Mouse (Mus musculus) limb, embryonic 13.5 days (tissue): ENCODE data around the gene Kansl1. TPM values are rescaled to one million over a fixed set of nuclear protein-coding genes. Genes with fewer than 3 reads are reported as not detected.

Experiments
- ATAC-seq: fragments of 200-750 bp; cut with Nextera tagmentation; 2 replicates; pipeline ENCODE4 v1.8.0; 2017; ENCODE audit warnings: low read depth, moderate number of reproducible peaks, moderate TSS enrichment; ENCODE audit not compliant: low FRiP score
- H3K27ac ChIP-seq: fragments of 300-500 bp; sonication (generic); 2 replicates; pipeline ENCODE4 v1.5.1; 2015; ENCODE audit warnings: inconsistent platforms, mild to moderate bottlenecking, moderate library complexity
- H3K27me3 ChIP-seq: fragments of 300-500 bp; sonication (generic); 2 replicates; pipeline ENCODE4 v1.6.1; 2015; ENCODE audit warnings: mild to moderate bottlenecking, inconsistent platforms
- H3K36me3 ChIP-seq: fragments of 300-500 bp; sonication (generic); 2 replicates; pipeline ENCODE4 v1.6.1; 2015; ENCODE audit warnings: inconsistent platforms, mild to moderate bottlenecking, moderate library complexity
- H3K4me1 ChIP-seq: fragments of 300-500 bp; sonication (generic); 2 replicates; pipeline ENCODE4 v1.6.1; 2015; ENCODE audit warnings: inconsistent platforms
- H3K4me2 ChIP-seq: fragments of 300-500 bp; sonication (generic); replicated peaks from 2 replicates; pipeline ENCODE4 v1.6.1; 2015; ENCODE audit warnings: inconsistent platforms, mild to moderate bottlenecking, moderate library complexity
- H3K4me3 ChIP-seq: fragments of 300-500 bp; sonication (generic); 2 replicates; pipeline ENCODE4 v1.5.1; 2015; ENCODE audit warnings: moderate library complexity, mild to moderate bottlenecking, inconsistent platforms
- H3K9ac ChIP-seq: fragments of 300-500 bp; sonication (generic); 2 replicates; pipeline ENCODE4 v1.6.1; 2015; ENCODE audit warnings: mild to moderate bottlenecking, inconsistent platforms
- H3K9me3 ChIP-seq: fragments of 300-500 bp; sonication (generic); 2 replicates; pipeline ENCODE4 v1.6.1; 2016; ENCODE audit warnings: inconsistent platforms
- WGBS: fragments of 180-500 bp; shearing (Covaris S2); methylation state at CpG from one replicate; pipeline ENCODE4 v1.1.7; 2015; 5-methylcytosine and 5-hydroxymethylcytosine counted together
- polyA plus RNA-seq: library from polyadenylated mRNA; unstranded; fragments of >200 nt; fragmentation: Nextera tagmentation; extraction: Ambion mirVana; gene quantifications from 2 replicates; pipeline ENCODE4 v1.2.1, GENCODE M21; 2015

Gene Kansl1
- polyA plus RNA-seq, 1 experiment from 2014 or later = 30.1 TPM

GRCm38 (mm10) chr11:104386595-104386994 is 82.1 kb downstream of the Kansl1 start:
- no peak overlapping the region for H3K27ac ChIP-seq
- H3K4me3 ChIP-seq = no peak overlapping the region
- H3K27me3 ChIP-seq = no peaks in the 10 kb centered on the region
- H3K36me3 ChIP-seq = no peaks in the 10 kb centered on the region
- no peaks in the 10 kb centered on the region for H3K9me3 ChIP-seq
- 98% methylated on average over 1 of the region's 1 CpGs for WGBS
- no peak overlapping the region for H3K4me2 ChIP-seq
- ATAC-seq = no peak
- H3K4me1 ChIP-seq = no peaks in the 10 kb centered on the region
- no peak overlapping the region for H3K9ac ChIP-seq

GRCm38 (mm10) chr11:104383167-104383810 is 85.4 kb downstream of the Kansl1 start:
- Histone ChIP-seq H3K4me3 (no peak overlapping the region), H3K4me2 (no peak overlapping the region), H3K27ac (0 out of 2 replicates have a peak overlapping the region, but pooled peaks have one; percentile 52), H3K9me3 (no peaks in the 10 kb centered on the region), H3K9ac (no peak overlapping the region), H3K27me3 (no peaks in the 10 kb centered on the region), H3K36me3 (peaks cover 5% of the 10 kb centered on the region), H3K4me1 (no peaks in the 10 kb centered on the region)
- 78% methylated on average over 2 of the region's 2 CpGs for WGBS
- ATAC-seq = no peak

GRCm38 (mm10) chr11:104381887-104382286 is 86.8 kb downstream of the Kansl1 start:
- no peak overlapping the region for H3K9ac ChIP-seq
- no peaks in the 10 kb centered on the region for H3K4me1 ChIP-seq
- no peak overlapping the region for H3K4me2 ChIP-seq
- H3K27ac ChIP-seq = no peak overlapping the region
- WGBS = 83% methylated on average over 4 of the region's 4 CpGs
- H3K36me3 ChIP-seq = peaks cover 13% of the 10 kb centered on the region
- no peaks in the 10 kb centered on the region for H3K9me3 ChIP-seq
- H3K27me3 ChIP-seq = no peaks in the 10 kb centered on the region
- no peak overlapping the region for H3K4me3 ChIP-seq
- ATAC-seq = no peak

GRCm38 (mm10) chr11:104379635-104380034 is 89.0 kb downstream of the Kansl1 start:
- H3K36me3 ChIP-seq = peaks cover 18% of the 10 kb centered on the region
- H3K27ac ChIP-seq = no peak overlapping the region
- WGBS = 52% methylated on average over 1 of the region's 1 CpGs
- no peak overlapping the region for H3K4me2 ChIP-seq
- H3K9ac ChIP-seq = no peak overlapping the region
- no peak overlapping the region for H3K4me3 ChIP-seq
- no peaks in the 10 kb centered on the region for H3K4me1 ChIP-seq
- no peaks in the 10 kb centered on the region for H3K27me3 ChIP-seq
- no peak for ATAC-seq
- no peaks in the 10 kb centered on the region for H3K9me3 ChIP-seq

GRCm38 (mm10) chr11:104376291-104376690 is 92.4 kb downstream of the Kansl1 start:
- Histone ChIP-seq H3K36me3 (peaks cover 38% of the 10 kb centered on the region), H3K4me3 (no peak overlapping the region), H3K27me3 (no peaks in the 10 kb centered on the region), H3K4me1 (no peaks in the 10 kb centered on the region), H3K9me3 (no peaks in the 10 kb centered on the region), H3K27ac (no peak overlapping the region), H3K9ac (no peak overlapping the region), H3K4me2 (no peak overlapping the region)
- ATAC-seq = no peak
- 88% methylated on average over 3 of the region's 3 CpGs for WGBS

GRCm38 (mm10) chr11:104367486-104368190 is 101.0 kb downstream of the Kansl1 start:
- no peaks in the 10 kb centered on the region for H3K4me1 ChIP-seq
- no peaks in the 10 kb centered on the region for H3K9me3 ChIP-seq
- H3K27me3 ChIP-seq = no peaks in the 10 kb centered on the region
- H3K27ac ChIP-seq = no peak overlapping the region
- no peak overlapping the region for H3K4me2 ChIP-seq
- H3K4me3 ChIP-seq = no peak overlapping the region
- 89% methylated on average over 5 of the region's 5 CpGs for WGBS
- H3K36me3 ChIP-seq = peaks cover 45% of the 10 kb centered on the region
- no peak for ATAC-seq
- H3K9ac ChIP-seq = no peak overlapping the region

GRCm38 (mm10) chr11:104363823-104364600 is 104.6 kb downstream of the Kansl1 start:
- WGBS = 96% methylated on average over 2 of the region's 2 CpGs
- H3K27ac ChIP-seq = no peak overlapping the region

GRCm38 (mm10) chr11:104362704-104363103 is 106.0 kb downstream of the Kansl1 start:
- Histone ChIP-seq H3K9me3 (no peaks in the 10 kb centered on the region), H3K9ac (no peak overlapping the region), H3K4me3 (no peak overlapping the region), H3K4me2 (no peak overlapping the region), H3K4me1 (no peaks in the 10 kb centered on the region), H3K36me3 (peaks cover 27% of the 10 kb centered on the region), H3K27me3 (no peaks in the 10 kb centered on the region), H3K27ac (no peak overlapping the region)
- no peak for ATAC-seq
- WGBS = 96% methylated on average over 1 of the region's 1 CpGs

More at GRCm38 (mm10) chr11:104363823-104364600, 104.6 kb downstream of the Kansl1 start:
- peaks cover 39% of the 10 kb centered on the region for H3K36me3 ChIP-seq
- ATAC-seq = no peak
- no peak overlapping the region for H3K4me2 ChIP-seq
- no peaks in the 10 kb centered on the region for H3K4me1 ChIP-seq
- H3K9ac ChIP-seq = no peak overlapping the region
- no peak overlapping the region for H3K4me3 ChIP-seq
- no peaks in the 10 kb centered on the region for H3K27me3 ChIP-seq
- no peaks in the 10 kb centered on the region for H3K9me3 ChIP-seq

- no peak for ATAC-seq
- Histone ChIP-seq H3K27ac (no peak overlapping the region), H3K4me3 (no peak overlapping the region), H3K9ac (no peak overlapping the region), H3K9me3 (no peaks in the 10 kb centered on the region), H3K4me1 (no peaks in the 10 kb centered on the region), H3K36me3 (peaks cover 26% of the 10 kb centered on the region), H3K4me2 (no peak overlapping the region), H3K27me3 (no peaks in the 10 kb centered on the region)
- 58% methylated on average over 2 of the region's 2 CpGs for WGBS
These were observed 106.9 kb downstream of the Kansl1 start for GRCm38 (mm10) chr11:104361790-104362189.

GRCm38 (mm10) chr11:104346931-104347330 is 121.7 kb downstream of the Kansl1 start:
- Histone ChIP-seq H3K9ac (no peak overlapping the region), H3K4me1 (no peaks in the 10 kb centered on the region), H3K9me3 (no peaks in the 10 kb centered on the region), H3K4me3 (no peak overlapping the region), H3K4me2 (no peak overlapping the region), H3K27me3 (no peaks in the 10 kb centered on the region), H3K27ac (no peak overlapping the region), H3K36me3 (peaks cover 83% of the 10 kb centered on the region)
- no peak for ATAC-seq
- 78% methylated on average over 3 of the region's 3 CpGs for WGBS

- no peaks in the 10 kb centered on the region for H3K9me3 ChIP-seq
- H3K27me3 ChIP-seq = no peaks in the 10 kb centered on the region
- H3K36me3 ChIP-seq = peaks cover 77% of the 10 kb centered on the region
- H3K4me2 ChIP-seq = no peak overlapping the region
- 94% methylated on average over 13 of the region's 13 CpGs for WGBS
- no peak for ATAC-seq
- H3K9ac ChIP-seq = no peak overlapping the region
- no peak overlapping the region for H3K27ac ChIP-seq
- no peak overlapping the region for H3K4me3 ChIP-seq
- H3K4me1 ChIP-seq = no peaks in the 10 kb centered on the region
These were observed 133.7 kb downstream of the Kansl1 start for GRCm38 (mm10) chr11:104334946-104335345.

GRCm38 (mm10) chr11:104334115-104334514 is 134.5 kb downstream of the Kansl1 start:
- H3K27ac ChIP-seq = no peak overlapping the region
- no peak for ATAC-seq
- no peaks in the 10 kb centered on the region for H3K9me3 ChIP-seq
- H3K36me3 ChIP-seq = peaks cover 69% of the 10 kb centered on the region
- WGBS = 82% methylated on average over 5 of the region's 5 CpGs
- no peak overlapping the region for H3K4me3 ChIP-seq
- H3K4me1 ChIP-seq = no peaks in the 10 kb centered on the region; the same call in 1 of the 2 replicates
- no peaks in the 10 kb centered on the region for H3K27me3 ChIP-seq
- no peak overlapping the region for H3K9ac ChIP-seq
- no peak overlapping the region for H3K4me2 ChIP-seq
